Mouse (Mus musculus): Measurements from ENCODE around the gene Zc3h7b.

- TF ChIP-seq CHD2 (IDR thresholded peaks at IDR 0.05; ENCODE audit: low read depth, low read length) (no peak), MAFK (IDR thresholded peaks at IDR 0.05; ENCODE audit: insufficient read depth, low read depth, low read length) (no peak), HCFC1 (IDR thresholded peaks at IDR 0.05; ENCODE audit: borderline replicate concordance, insufficient read depth, low read length) (no peak), ZNF384 (IDR thresholded peaks at IDR 0.05; ENCODE audit: low read depth, low read length) (no peak), ZC3H11A (IDR thresholded peaks at IDR 0.05; ENCODE audit: borderline replicate concordance, low read depth, low read length) (no peak)
Observed at GRCm38 (mm10) chr15:81792444-81792843, 47.6 kb downstream of the Zc3h7b start.
